Mouse (Mus musculus) erythroblast, embryonic 14.5 days (primary cell): ENCODE results near the gene Anks1.

ENCODE experiments used
- GATA1 ChIP-seq: IDR thresholded peaks from 2 replicates; pipeline ENCODE4 v1.6.1; 2012; ENCODE audit warnings: low read length, inconsistent platforms, mixed read lengths
- TAL1 ChIP-seq: IDR thresholded peaks from 3 replicates; pipeline ENCODE4 v1.6.1; 2012; ENCODE audit warnings: low read length, inconsistent platforms, mixed read lengths

DNA sequence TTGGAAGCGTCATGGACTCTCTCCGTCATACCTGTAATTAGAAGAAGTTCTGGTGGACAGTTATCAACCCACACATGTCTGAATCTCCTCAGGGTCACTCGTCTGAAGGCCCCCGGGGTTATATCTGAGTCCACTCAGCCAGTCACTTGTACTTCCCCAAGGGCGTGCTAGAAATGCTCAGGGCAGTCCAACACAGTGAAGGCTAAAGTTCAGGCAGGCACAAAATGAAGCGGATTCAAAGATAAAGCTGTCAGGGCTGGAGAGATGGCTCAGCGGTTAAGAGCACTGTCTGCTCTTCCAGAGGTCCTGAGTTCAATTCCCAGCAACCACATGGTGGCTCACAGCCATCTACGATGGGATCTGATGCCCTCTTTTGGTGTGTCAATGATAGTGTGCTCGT lies 168.9 kb downstream of the Anks1 start:
- TF ChIP-seq TAL1 (no peak), GATA1 (no peak)
